Mouse (Mus musculus): ENCODE results near the gene Fars2. TPM values are rescaled to one million over a fixed set of nuclear protein-coding genes. Genes with fewer than 3 reads are reported as not detected.

The Fars2 gene
- total and polyA plus RNA-seq, 3 experiments = 32.0 to 57.6 (median 54.6) TPM

DNA sequence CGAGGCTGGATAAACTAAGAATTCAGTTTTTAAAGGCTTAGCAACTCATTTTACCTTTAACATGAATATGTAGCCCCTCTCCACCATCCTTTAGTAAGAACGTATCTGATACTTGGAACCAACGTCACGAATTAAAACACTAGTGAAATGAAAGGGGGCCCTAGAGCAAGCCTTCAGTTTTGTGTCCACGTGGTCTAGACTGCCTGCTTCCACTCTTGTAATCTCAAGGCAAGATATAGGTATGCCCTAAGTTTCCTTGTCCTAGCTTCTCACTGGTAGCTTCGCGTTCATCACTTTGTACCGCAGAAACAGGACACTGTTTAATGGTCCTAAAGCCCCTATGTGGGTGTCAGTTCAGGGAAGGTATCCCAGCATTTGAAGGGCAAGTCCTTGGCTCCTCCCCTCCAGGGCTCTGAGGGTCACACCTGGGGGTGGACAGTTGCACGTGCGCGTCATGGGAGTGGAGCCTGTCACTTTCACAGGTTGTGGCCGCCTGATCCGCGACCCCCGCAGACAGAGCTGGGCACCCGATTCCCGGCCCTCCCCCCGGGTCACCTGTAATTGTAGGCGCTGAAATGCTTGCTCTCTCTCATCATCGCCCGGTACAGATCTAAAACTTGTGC is 581 bp upstream of the Fars2 start:
- peaks cover 45% of the 10 kb centered on the region for H3K4me1 ChIP-seq (ENCODE audit: insufficient read depth, low read depth, low read length)
- no peak for TF ChIP-seq GATA2 (IDR thresholded peaks at IDR 0.05; ENCODE audit: borderline replicate concordance, low read depth, low read length)
- TF ChIP-seq GATA1 (IDR thresholded peaks at IDR 0.05; ENCODE audit: borderline replicate concordance, low read length) = no peak
- TF ChIP-seq CTCF (IDR thresholded peaks at IDR 0.05; ENCODE audit: low read depth, low read length) = no peak
- TF ChIP-seq TAL1 (conservative IDR thresholded peaks at IDR 0.05; ENCODE audit: low read depth, low read length) = no peak
- DNase-seq (ENCODE audit: low spot score) (no peak), ATAC-seq (ENCODE audit: extremely low read depth, insufficient number of reproducible peaks, low FRiP score, poor library complexity, severe bottlenecking) (no peak)
- no peaks in the 10 kb centered on the region for H3K9me3 ChIP-seq (replicated peaks)
- peaks cover 35% of the 10 kb centered on the region for H3K36me3 ChIP-seq (replicated peaks)
- H3K4me3 ChIP-seq (ENCODE audit: low read depth, low read length) = peak overlapping the region; percentile 88
- no peaks in the 10 kb centered on the region for H3K27me3 ChIP-seq (ENCODE audit: insufficient read depth, low read length)

GRCm38 (mm10) chr13:36119684-36120083 is 2.5 kb downstream of the Fars2 start:
- DNase-seq (ENCODE audit: low spot score) (no peak), ATAC-seq (ENCODE audit: extremely low read depth, insufficient number of reproducible peaks, low FRiP score, poor library complexity, severe bottlenecking) (no peak)
- Histone ChIP-seq H3K36me3 (replicated peaks) (peaks cover 24% of the 10 kb centered on the region), H3K4me1 (ENCODE audit: insufficient read depth, low read depth, low read length) (peaks cover 33% of the 10 kb centered on the region), H3K9me3 (replicated peaks) (no peaks in the 10 kb centered on the region), H3K4me3 (ENCODE audit: low read depth, low read length) (no peak overlapping the region; the same call in 1 of the 2 replicates), H3K27me3 (ENCODE audit: insufficient read depth, low read length) (no peaks in the 10 kb centered on the region)
- TF ChIP-seq GATA1 (IDR thresholded peaks at IDR 0.05; ENCODE audit: borderline replicate concordance, low read length) (no peak), GATA2 (IDR thresholded peaks at IDR 0.05; ENCODE audit: borderline replicate concordance, low read depth, low read length) (no peak), TAL1 (conservative IDR thresholded peaks at IDR 0.05; ENCODE audit: low read depth, low read length) (no peak), POLR2AphosphoS5 (IDR thresholded peaks at IDR 0.05; ENCODE audit: insufficient replicate concordance, low read depth, low read length) (no peak), CTCF (IDR thresholded peaks at IDR 0.05; ENCODE audit: low read depth, low read length) (no peak)

DNA sequence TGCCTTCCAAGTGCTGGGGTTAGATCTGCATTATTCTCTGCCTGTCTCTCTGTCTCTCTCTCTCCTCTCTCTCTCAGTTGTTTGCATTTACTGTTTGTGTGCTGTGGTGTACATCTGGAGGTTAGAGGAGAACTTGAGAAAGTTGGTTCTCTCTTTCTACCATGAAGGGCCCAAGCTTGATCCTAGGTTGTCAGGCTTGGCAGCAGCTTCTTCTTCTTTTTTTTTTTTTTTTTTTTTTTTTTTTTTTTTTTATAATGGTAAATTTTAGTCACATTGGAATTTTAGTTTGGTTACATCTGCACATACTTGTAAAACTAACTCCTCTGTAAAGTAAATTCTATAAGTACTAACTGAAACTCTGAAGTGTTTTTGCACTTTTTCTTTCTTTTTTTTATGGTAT is 3.4 kb downstream of the Fars2 start:
- TF ChIP-seq POLR2AphosphoS5 (IDR thresholded peaks at IDR 0.05; ENCODE audit: insufficient replicate concordance, low read depth, low read length) (no peak), GATA1 (IDR thresholded peaks at IDR 0.05; ENCODE audit: borderline replicate concordance, low read length) (no peak), CTCF (IDR thresholded peaks at IDR 0.05; ENCODE audit: low read depth, low read length) (no peak), GATA2 (IDR thresholded peaks at IDR 0.05; ENCODE audit: borderline replicate concordance, low read depth, low read length) (no peak), TAL1 (conservative IDR thresholded peaks at IDR 0.05; ENCODE audit: low read depth, low read length) (no peak)
- H3K4me3 ChIP-seq (ENCODE audit: low read depth, low read length) = no peak overlapping the region
- DNase-seq (ENCODE audit: low spot score) = no peak
- ATAC-seq (ENCODE audit: extremely low read depth, insufficient number of reproducible peaks, low FRiP score, poor library complexity, severe bottlenecking) = no peak
- H3K4me1 ChIP-seq (ENCODE audit: insufficient read depth, low read depth, low read length) = peaks cover 24% of the 10 kb centered on the region
- H3K9me3 ChIP-seq (replicated peaks) = no peaks in the 10 kb centered on the region
- peaks cover 19% of the 10 kb centered on the region for H3K36me3 ChIP-seq (replicated peaks)
- no peaks in the 10 kb centered on the region for H3K27me3 ChIP-seq (ENCODE audit: insufficient read depth, low read length)

GRCm38 (mm10) chr13:36129360-36130054 is 12.3 kb downstream of the Fars2 start:
- Histone ChIP-seq H3K36me3 (replicated peaks) (peaks cover 63% of the 10 kb centered on the region), H3K4me3 (ENCODE audit: low read depth, low read length) (no peak overlapping the region), H3K27me3 (ENCODE audit: insufficient read depth, low read length) (no peaks in the 10 kb centered on the region), H3K4me1 (ENCODE audit: insufficient read depth, low read depth, low read length) (peaks cover 23% of the 10 kb centered on the region), H3K9me3 (replicated peaks) (0 out of 2 replicates have a peak, but pooled peaks cover 5% of the 10 kb centered on the region)
- DNase-seq (ENCODE audit: low spot score) (no peak), ATAC-seq (ENCODE audit: extremely low read depth, insufficient number of reproducible peaks, low FRiP score, poor library complexity, severe bottlenecking) (no peak)
- TF ChIP-seq TAL1 (conservative IDR thresholded peaks at IDR 0.05; ENCODE audit: low read depth, low read length) = no peak
- TF ChIP-seq POLR2AphosphoS5 (IDR thresholded peaks at IDR 0.05; ENCODE audit: insufficient replicate concordance, low read depth, low read length) = no peak
- no peak for TF ChIP-seq GATA1 (IDR thresholded peaks at IDR 0.05; ENCODE audit: borderline replicate concordance, low read length)
- TF ChIP-seq GATA2 (IDR thresholded peaks at IDR 0.05; ENCODE audit: borderline replicate concordance, low read depth, low read length) = no peak
- TF ChIP-seq CTCF (IDR thresholded peaks at IDR 0.05; ENCODE audit: low read depth, low read length) = no peak

- H3K27me3 ChIP-seq (ENCODE audit: insufficient read depth, low read length) = no peaks in the 10 kb centered on the region
- no peak overlapping the region; the same call in 1 of the 2 replicates for H3K4me3 ChIP-seq (ENCODE audit: low read depth, low read length)
- TF ChIP-seq POLR2AphosphoS5 (IDR thresholded peaks at IDR 0.05; ENCODE audit: insufficient replicate concordance, low read depth, low read length) = no peak
- no peak for TF ChIP-seq GATA1 (IDR thresholded peaks at IDR 0.05; ENCODE audit: borderline replicate concordance, low read length)
- no peak for TF ChIP-seq TAL1 (conservative IDR thresholded peaks at IDR 0.05; ENCODE audit: low read depth, low read length)
- no peak for TF ChIP-seq GATA2 (IDR thresholded peaks at IDR 0.05; ENCODE audit: borderline replicate concordance, low read depth, low read length)
- no peak for TF ChIP-seq CTCF (IDR thresholded peaks at IDR 0.05; ENCODE audit: low read depth, low read length)
- peaks cover 71% of the 10 kb centered on the region for H3K36me3 ChIP-seq (replicated peaks)
- H3K4me1 ChIP-seq (ENCODE audit: insufficient read depth, low read depth, low read length) = peaks cover 25% of the 10 kb centered on the region
- ATAC-seq (ENCODE audit: extremely low read depth, insufficient number of reproducible peaks, low FRiP score, poor library complexity, severe bottlenecking) = no peak
- 0 out of 2 replicates have a peak, but pooled peaks cover 5% of the 10 kb centered on the region for H3K9me3 ChIP-seq (replicated peaks)
- no peak for DNase-seq (ENCODE audit: low spot score)
Observed at GRCm38 (mm10) chr13:36131401-36131800, 14.2 kb downstream of the Fars2 start.

DNA sequence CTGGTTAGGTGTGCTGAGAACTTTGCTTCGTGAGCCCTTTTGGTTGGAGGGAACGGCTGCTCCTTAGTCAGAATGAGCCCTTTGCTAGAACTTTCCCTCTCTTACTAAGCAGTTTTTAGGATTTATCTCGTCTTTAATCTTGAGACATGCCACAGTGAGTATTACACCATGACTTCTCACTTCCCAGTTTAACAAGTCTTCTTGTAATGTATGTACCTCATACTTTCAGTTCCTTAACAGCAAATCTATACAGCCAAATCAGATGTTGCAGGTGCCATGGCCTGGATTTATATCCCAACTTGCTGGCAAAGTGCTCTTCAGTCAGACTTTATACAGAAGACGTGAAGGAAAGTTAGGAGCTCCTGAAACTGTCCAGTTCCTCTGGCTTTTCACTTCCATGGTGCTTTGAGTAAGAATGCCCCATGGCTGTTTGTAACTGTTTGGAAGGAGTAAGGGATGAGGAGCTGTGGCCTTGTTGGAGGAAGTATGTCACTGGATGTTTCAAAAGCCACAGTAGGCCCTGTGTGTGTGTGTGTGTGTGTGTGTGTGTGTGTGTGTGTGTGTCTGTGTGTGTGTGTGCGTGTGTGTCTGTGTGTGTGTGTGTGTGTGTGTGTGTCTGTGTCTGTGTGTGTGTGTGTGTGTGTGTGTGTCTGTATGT is 14.9 kb downstream of the Fars2 start:
- Histone ChIP-seq H3K4me3 (ENCODE audit: low read depth, low read length) (no peak overlapping the region; the same call in 1 of the 2 replicates), H3K27me3 (ENCODE audit: insufficient read depth, low read length) (no peaks in the 10 kb centered on the region), H3K36me3 (replicated peaks) (peaks cover 68% of the 10 kb centered on the region), H3K4me1 (ENCODE audit: insufficient read depth, low read depth, low read length) (peaks cover 25% of the 10 kb centered on the region), H3K9me3 (replicated peaks) (0 out of 2 replicates have a peak, but pooled peaks cover 5% of the 10 kb centered on the region)
- ATAC-seq (ENCODE audit: extremely low read depth, insufficient number of reproducible peaks, low FRiP score, poor library complexity, severe bottlenecking) = peak; percentile 45; the same call in 1 of the 2 replicates
- no peak for DNase-seq (ENCODE audit: low spot score)
- TF ChIP-seq GATA2 (IDR thresholded peaks at IDR 0.05; ENCODE audit: borderline replicate concordance, low read depth, low read length) = no peak
- no peak for TF ChIP-seq TAL1 (conservative IDR thresholded peaks at IDR 0.05; ENCODE audit: low read depth, low read length)
- no peak for TF ChIP-seq GATA1 (IDR thresholded peaks at IDR 0.05; ENCODE audit: borderline replicate concordance, low read length)
- no peak for TF ChIP-seq CTCF (IDR thresholded peaks at IDR 0.05; ENCODE audit: low read depth, low read length)
- TF ChIP-seq POLR2AphosphoS5 (IDR thresholded peaks at IDR 0.05; ENCODE audit: insufficient replicate concordance, low read depth, low read length) = no peak
